Mouse (Mus musculus): ENCODE data around the gene Pisd. TPM values are rescaled to one million over a fixed set of nuclear protein-coding genes. Genes with fewer than 3 reads are reported as not detected.
"Not testable (repeated sequence)": the region's sequence is repeated elsewhere in the genome, so short reads cannot be mapped to it uniquely, and the experiment has no call there.

Gene Pisd
- polyA plus RNA-seq, 1 experiment from 2014 or later = 74.8 TPM

- Histone ChIP-seq H3K36me3 (ENCODE audit: insufficient read depth, low read length) (peaks cover 9% of the 10 kb centered on the region; the same call in 1 of the 2 replicates), H3K9me3 (replicated peaks; ENCODE audit: low read length) (no peaks in the 10 kb centered on the region), H3K4me2 (ENCODE audit: low read length) (no peak overlapping the region), H3K27ac (no peak overlapping the region), H3K4me3 (replicated peaks; ENCODE audit: low read depth, low read length) (no peak overlapping the region), H3K9ac (ENCODE audit: low read depth, low read length) (no peak overlapping the region), H3K4me1 (replicated peaks; ENCODE audit: insufficient read depth, low read length) (no peaks in the 10 kb centered on the region), H3K27me3 (ENCODE audit: insufficient read depth, low read length) (no peaks in the 10 kb centered on the region)
- no peak for ATAC-seq (replicated peaks; ENCODE audit: low FRiP score, low read depth)
- DNase-seq (ENCODE audit: low spot score) = no peak
- TF ChIP-seq CTCF (IDR thresholded peaks at IDR 0.05; ENCODE audit: low read depth) = no peak
- 80% methylated on average over 6 of the region's 6 CpGs for WGBS
Observed at GRCm38 (mm10) chr5:32735779-32736178, 49.7 kb downstream of the Pisd start.

GRCm38 (mm10) chr5:32733892-32734291 lies 51.6 kb downstream of the Pisd start:
- ATAC-seq (replicated peaks; ENCODE audit: low FRiP score, low read depth) = peak; percentile 65
- not testable (repeated sequence) for DNase-seq (ENCODE audit: low spot score); H3K4me2 ChIP-seq (ENCODE audit: low read length); H3K27ac ChIP-seq; H3K36me3 ChIP-seq (ENCODE audit: insufficient read depth, low read length); H3K9ac ChIP-seq (ENCODE audit: low read depth, low read length); H3K4me1 ChIP-seq (replicated peaks; ENCODE audit: insufficient read depth, low read length); H3K27me3 ChIP-seq (ENCODE audit: insufficient read depth, low read length); H3K4me3 ChIP-seq (replicated peaks; ENCODE audit: low read depth, low read length); H3K9me3 ChIP-seq (replicated peaks; ENCODE audit: low read length)
- 93% methylated on average over 6 of the region's 6 CpGs for WGBS

- Histone ChIP-seq H3K4me3 (replicated peaks; ENCODE audit: low read depth, low read length) (no peak overlapping the region), H3K27ac (no peak overlapping the region), H3K36me3 (ENCODE audit: insufficient read depth, low read length) (no peaks in the 10 kb centered on the region), H3K4me1 (replicated peaks; ENCODE audit: insufficient read depth, low read length) (no peaks in the 10 kb centered on the region), H3K27me3 (ENCODE audit: insufficient read depth, low read length) (no peaks in the 10 kb centered on the region), H3K4me2 (ENCODE audit: low read length) (no peak overlapping the region), H3K9me3 (replicated peaks; ENCODE audit: low read length) (no peaks in the 10 kb centered on the region), H3K9ac (ENCODE audit: low read depth, low read length) (no peak overlapping the region)
- TF ChIP-seq CTCF (IDR thresholded peaks at IDR 0.05; ENCODE audit: low read depth) = no peak
- WGBS = 90% methylated on average over 8 of the region's 8 CpGs
- ATAC-seq (replicated peaks; ENCODE audit: low FRiP score, low read depth) = no peak
- DNase-seq (ENCODE audit: low spot score) = no peak
Observed at GRCm38 (mm10) chr5:32728851-32729250, 56.6 kb downstream of the Pisd start.

- Histone ChIP-seq H3K9me3 (replicated peaks; ENCODE audit: low read length) (no peaks in the 10 kb centered on the region), H3K9ac (ENCODE audit: low read depth, low read length) (no peak overlapping the region), H3K27me3 (ENCODE audit: insufficient read depth, low read length) (no peaks in the 10 kb centered on the region), H3K4me3 (replicated peaks; ENCODE audit: low read depth, low read length) (no peak overlapping the region), H3K36me3 (ENCODE audit: insufficient read depth, low read length) (no peaks in the 10 kb centered on the region), H3K4me2 (ENCODE audit: low read length) (no peak overlapping the region), H3K4me1 (replicated peaks; ENCODE audit: insufficient read depth, low read length) (no peaks in the 10 kb centered on the region), H3K27ac (no peak overlapping the region)
- no peak for TF ChIP-seq CTCF (IDR thresholded peaks at IDR 0.05; ENCODE audit: low read depth)
- 61% methylated on average over 7 of the region's 7 CpGs for WGBS
- DNase-seq (ENCODE audit: low spot score) = no peak
- no peak for ATAC-seq (replicated peaks; ENCODE audit: low FRiP score, low read depth)
Observed at GRCm38 (mm10) chr5:32728300-32728699, 57.1 kb downstream of the Pisd start.

- not testable (repeated sequence) for DNase-seq (ENCODE audit: low spot score); H3K36me3 ChIP-seq (ENCODE audit: insufficient read depth, low read length); H3K4me3 ChIP-seq (replicated peaks; ENCODE audit: low read depth, low read length); H3K9me3 ChIP-seq (replicated peaks; ENCODE audit: low read length); H3K4me2 ChIP-seq (ENCODE audit: low read length); ATAC-seq (replicated peaks; ENCODE audit: low FRiP score, low read depth); H3K27me3 ChIP-seq (ENCODE audit: insufficient read depth, low read length); H3K27ac ChIP-seq; H3K9ac ChIP-seq (ENCODE audit: low read depth, low read length); H3K4me1 ChIP-seq (replicated peaks; ENCODE audit: insufficient read depth, low read length)
- WGBS = 72% methylated on average over 3 of the region's 3 CpGs
Observed at GRCm38 (mm10) chr5:32725397-32725796, 60.0 kb downstream of the Pisd start.

GRCm38 (mm10) chr5:32723981-32724380 lies 61.5 kb downstream of the Pisd start:
- no peak overlapping the region for H3K4me2 ChIP-seq (ENCODE audit: low read length)
- no peak for TF ChIP-seq CTCF (IDR thresholded peaks at IDR 0.05; ENCODE audit: low read depth)
- no peaks in the 10 kb centered on the region for H3K4me1 ChIP-seq (replicated peaks; ENCODE audit: insufficient read depth, low read length)
- H3K4me3 ChIP-seq (replicated peaks; ENCODE audit: low read depth, low read length) = no peak overlapping the region
- H3K36me3 ChIP-seq (ENCODE audit: insufficient read depth, low read length) = no peaks in the 10 kb centered on the region
- H3K27ac ChIP-seq = no peak overlapping the region
- WGBS = 79% methylated on average over 7 of the region's 7 CpGs
- H3K27me3 ChIP-seq (ENCODE audit: insufficient read depth, low read length) = no peaks in the 10 kb centered on the region
- ATAC-seq (replicated peaks; ENCODE audit: low FRiP score, low read depth) = no peak
- no peak overlapping the region for H3K9ac ChIP-seq (ENCODE audit: low read depth, low read length)
- no peaks in the 10 kb centered on the region for H3K9me3 ChIP-seq (replicated peaks; ENCODE audit: low read length)
- DNase-seq (ENCODE audit: low spot score) = no peak

- not testable (repeated sequence) for DNase-seq (ENCODE audit: low spot score); H3K9ac ChIP-seq (ENCODE audit: low read depth, low read length); ATAC-seq (replicated peaks; ENCODE audit: low FRiP score, low read depth); H3K4me1 ChIP-seq (replicated peaks; ENCODE audit: insufficient read depth, low read length); H3K27me3 ChIP-seq (ENCODE audit: insufficient read depth, low read length); H3K9me3 ChIP-seq (replicated peaks; ENCODE audit: low read length); H3K27ac ChIP-seq; H3K4me2 ChIP-seq (ENCODE audit: low read length); H3K36me3 ChIP-seq (ENCODE audit: insufficient read depth, low read length); H3K4me3 ChIP-seq (replicated peaks; ENCODE audit: low read depth, low read length)
- 81% methylated on average over 8 of the region's 8 CpGs for WGBS
Observed at GRCm38 (mm10) chr5:32722711-32723110, 62.7 kb downstream of the Pisd start.
